Mouse (Mus musculus) heart, adult 2 months (tissue): ENCODE data around the gene Gm9747.

Experiments used
- CTCF ChIP-seq: fragments of 200-600 bp; IDR thresholded peaks from 2 replicates; pipeline ENCODE4 v1.8.1; 2022; ENCODE audit warnings: antibody characterized with exemption, mild to moderate bottlenecking, moderate library complexity
- POLR2A ChIP-seq: fragments of 200-500 bp; IDR thresholded peaks from 2 replicates; pipeline ENCODE4 v1.6.1; 2011; ENCODE audit warnings: mild to moderate bottlenecking, low read depth, low read length, control low read depth; ENCODE audit not compliant: insufficient read depth

- TF ChIP-seq CTCF (no peak), POLR2A (no peak)
These were observed 28.7 kb downstream of the Gm9747 start for GRCm38 (mm10) chr1:82261638-82262037.
